Mouse (Mus musculus) right cerebral cortex, postnatal 36 days (tissue): ENCODE measurements around the gene Klhl30.

Experiments
- DNase-seq, 2 experiments: peaks; one replicate each; pipeline ENCODE4 v3.0.0; 2022; ENCODE audit warnings: low spot score in 2 of 2, mixed read lengths in 1 of 2

The Klhl30 gene

DNA sequence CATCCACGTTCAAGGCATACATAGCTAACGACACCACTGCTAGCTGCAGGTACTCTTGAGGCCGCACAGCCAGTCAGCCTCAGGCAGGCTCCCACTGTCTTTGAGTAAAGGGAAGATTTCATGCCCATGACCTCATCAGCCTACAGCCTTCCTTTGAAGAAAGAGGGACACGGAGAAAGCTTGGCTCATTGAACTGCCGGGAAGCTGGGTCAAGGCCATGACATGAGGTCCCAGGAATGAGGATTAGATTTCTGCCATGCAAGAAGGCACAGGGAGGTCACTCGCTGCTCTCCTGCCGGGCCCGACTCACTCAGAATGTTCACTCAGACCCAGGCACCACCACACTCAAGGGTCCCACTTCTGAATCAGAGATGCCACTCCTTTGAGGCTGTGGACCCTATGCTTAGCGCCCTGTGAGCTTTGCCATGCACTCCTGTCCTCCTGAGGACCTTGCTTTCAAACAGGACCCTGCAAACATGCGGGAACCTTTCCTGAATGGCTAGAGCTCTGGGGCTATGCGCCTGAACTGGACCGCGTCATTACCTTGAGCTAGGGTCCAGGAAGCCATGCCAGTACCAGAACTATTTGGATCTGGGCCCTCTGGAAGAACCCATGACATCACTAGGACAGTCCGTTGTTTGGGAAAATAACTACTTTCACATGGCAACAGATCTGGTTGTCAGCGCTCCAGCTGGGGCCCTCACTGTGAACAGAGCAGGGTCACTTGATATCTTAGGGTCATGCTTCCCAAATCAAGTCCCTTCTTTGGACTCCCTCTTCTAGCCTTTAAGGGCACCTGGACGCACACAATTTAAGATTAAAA is 14.2 kb downstream of the Klhl30 start:
- no peak for DNase-seq

DNA sequence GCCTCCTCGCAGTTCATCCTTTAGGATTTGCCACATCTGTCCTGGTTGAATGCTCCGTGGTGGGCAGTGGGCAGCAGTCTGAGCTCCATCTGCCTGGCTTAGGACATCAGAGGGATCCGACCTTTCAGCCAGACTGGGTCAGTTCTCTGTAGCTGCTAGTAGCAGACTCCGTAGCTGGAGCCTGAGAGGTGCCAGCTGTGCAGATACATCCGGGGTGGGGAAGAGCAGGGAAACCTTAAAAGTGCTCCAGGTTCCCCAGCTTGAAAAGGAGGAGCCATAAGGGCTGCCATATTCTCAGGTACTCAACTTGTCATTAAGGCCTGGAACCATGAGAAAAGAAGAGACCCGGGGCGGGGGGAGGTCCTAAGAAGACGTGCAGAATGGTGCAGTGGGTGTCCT is 15.0 kb downstream of the Klhl30 start:
- no peak for DNase-seq

DNA sequence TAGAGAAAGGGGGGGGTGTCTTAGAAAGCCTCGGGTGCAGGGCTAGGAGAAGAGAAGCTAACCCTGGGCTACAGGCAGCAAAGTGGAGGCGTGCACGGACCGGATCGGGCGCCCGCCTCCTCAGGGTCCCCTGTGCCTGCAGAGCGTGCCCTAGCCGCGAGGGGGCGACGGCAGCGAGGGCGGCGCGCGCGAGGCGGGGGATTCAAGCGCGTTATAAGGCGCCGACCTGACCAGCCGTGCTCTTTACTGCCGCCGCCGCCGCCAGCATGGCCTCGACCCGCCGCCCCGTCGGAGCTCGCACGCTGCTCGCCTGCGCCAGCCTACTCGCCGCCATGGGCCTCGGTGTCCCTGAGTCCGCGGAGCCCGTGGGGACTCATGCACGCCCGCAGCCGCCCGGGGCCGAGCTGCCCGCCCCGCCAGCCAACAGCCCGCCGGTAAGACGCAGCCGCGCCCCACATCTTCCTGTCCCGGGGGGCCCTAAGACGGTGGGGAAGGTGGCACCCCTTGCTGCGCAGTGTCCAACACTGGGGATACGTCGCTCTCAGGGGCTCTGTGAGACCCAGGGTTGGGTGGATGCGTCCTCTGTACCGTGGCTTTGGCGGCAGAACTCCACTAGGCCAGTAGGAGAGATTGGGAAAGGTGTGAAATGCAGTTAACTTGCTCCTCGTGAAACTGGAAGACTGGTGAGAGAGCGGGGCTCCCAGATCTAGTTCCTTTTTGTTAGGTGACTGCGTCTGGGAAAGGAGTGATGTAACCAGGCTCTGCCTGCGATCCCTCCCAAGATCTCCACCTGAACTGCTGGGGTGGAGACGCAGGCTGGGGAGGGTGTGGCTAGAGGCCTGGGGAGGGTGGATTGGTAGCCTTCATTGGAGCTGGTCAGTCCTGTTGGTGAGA is 15.6 kb downstream of the Klhl30 start, which contains the start of gene Erfe:
Gene Erfe, plus strand, starts transcription at position 216 of the 894 bp plus-strand sequence.
- no peak for DNase-seq

GRCm38 (mm10) chr1:91367295-91367694 is 16.5 kb downstream of the Klhl30 start:
- no peak for DNase-seq

DNA sequence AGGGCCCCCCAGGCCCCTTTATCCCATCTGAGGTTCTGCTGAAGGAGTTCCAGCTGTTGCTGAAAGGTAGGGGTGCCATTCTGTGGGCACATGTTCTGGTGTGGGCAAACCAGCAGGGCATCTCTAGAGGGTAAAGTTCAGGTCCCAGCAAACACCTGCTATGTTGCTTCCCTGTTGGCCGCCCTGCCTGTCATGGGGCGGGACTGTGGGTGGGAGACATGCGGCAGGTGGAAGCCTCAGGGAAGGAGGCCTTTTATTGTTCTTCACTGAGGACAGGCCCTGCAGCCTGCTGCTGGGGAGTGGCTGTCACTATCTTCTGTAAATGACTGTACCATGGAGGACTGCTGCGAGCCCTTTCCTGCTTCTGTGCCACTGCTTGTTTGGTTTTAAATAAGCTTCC is 18.6 kb downstream of the Klhl30 start:
- no peak for DNase-seq

DNA sequence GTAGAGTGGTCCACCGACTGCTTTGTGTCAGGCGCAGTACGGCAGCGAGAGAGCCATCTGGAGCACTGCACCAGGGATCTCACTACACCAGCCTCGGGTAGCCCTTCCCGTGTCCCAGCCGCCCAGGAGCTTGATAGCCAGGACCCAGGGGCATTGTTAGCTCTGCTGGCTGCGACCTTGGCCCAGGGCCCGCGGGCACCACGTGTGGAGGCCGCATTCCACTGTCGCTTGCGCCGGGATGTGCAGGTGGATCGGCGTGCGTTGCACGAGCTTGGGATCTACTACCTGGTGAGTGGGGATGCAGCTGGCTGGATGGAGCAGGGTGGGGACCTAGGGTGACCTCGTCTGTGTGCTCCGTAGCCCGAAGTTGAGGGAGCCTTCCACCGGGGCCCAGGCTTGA is 19.2 kb downstream of the Klhl30 start:
- no peak for DNase-seq

DNA sequence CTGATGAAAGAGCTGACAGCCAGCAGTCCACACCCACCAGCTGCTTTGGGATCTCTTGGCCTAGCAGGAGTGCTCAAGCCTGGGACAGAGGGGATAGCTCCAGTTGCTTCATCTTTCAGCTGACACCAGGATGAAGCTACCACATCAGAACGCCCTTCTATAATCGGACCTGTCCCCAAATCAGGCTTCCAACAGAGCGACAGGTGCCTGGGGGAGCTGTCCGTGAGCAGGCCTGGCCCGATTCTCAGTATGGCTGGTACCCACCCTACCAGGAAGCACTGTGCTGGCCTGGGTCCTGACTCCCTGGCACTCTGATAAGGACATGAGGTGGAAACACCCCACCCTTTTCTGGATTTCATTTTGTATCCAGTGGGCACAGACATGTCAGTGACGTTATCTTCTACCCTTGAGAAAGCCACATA is 22.6 kb downstream of the Klhl30 start:
- DNase-seq, result no peak

DNA sequence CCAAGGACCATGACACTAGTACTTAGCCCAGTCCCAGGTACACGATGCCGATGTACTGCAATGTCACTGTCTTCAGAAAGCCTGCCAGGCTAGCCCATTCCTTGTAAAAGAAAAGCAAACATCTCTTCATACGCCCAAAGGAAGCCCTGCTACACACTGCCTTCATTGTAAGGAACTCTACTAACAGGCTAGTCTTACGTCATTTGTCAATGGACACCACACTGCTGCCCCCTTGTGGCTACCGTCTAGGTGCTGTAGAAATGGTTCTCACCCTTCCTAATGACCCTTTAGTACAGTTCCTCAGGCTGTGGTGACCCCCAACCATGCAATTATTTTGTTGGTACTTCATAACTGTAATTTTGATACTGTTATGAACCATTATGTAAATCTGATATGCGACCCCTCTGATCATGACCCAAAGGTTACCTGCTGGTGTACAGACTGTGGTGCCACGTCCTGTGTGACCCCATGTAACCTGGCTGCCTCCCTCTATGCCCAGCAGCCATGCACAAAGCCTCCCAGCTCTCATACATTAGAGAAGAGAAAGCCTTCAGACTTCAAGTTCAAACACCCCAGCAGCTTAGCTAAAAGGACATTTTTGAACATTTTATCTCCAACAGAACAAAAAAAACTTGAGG is 29.8 kb downstream of the Klhl30 start:
- DNase-seq, result peak; percentile 54 to 66

- DNase-seq, result no peak
Measured at GRCm38 (mm10) chr1:91381091-91381471, 30.3 kb downstream of the Klhl30 start.

- DNase-seq, result no peak
Measured at GRCm38 (mm10) chr1:91390369-91390768, 39.6 kb downstream of the Klhl30 start.

GRCm38 (mm10) chr1:91397927-91398259 is 47.1 kb downstream of the Klhl30 start:
- DNase-seq, result no peak

DNA sequence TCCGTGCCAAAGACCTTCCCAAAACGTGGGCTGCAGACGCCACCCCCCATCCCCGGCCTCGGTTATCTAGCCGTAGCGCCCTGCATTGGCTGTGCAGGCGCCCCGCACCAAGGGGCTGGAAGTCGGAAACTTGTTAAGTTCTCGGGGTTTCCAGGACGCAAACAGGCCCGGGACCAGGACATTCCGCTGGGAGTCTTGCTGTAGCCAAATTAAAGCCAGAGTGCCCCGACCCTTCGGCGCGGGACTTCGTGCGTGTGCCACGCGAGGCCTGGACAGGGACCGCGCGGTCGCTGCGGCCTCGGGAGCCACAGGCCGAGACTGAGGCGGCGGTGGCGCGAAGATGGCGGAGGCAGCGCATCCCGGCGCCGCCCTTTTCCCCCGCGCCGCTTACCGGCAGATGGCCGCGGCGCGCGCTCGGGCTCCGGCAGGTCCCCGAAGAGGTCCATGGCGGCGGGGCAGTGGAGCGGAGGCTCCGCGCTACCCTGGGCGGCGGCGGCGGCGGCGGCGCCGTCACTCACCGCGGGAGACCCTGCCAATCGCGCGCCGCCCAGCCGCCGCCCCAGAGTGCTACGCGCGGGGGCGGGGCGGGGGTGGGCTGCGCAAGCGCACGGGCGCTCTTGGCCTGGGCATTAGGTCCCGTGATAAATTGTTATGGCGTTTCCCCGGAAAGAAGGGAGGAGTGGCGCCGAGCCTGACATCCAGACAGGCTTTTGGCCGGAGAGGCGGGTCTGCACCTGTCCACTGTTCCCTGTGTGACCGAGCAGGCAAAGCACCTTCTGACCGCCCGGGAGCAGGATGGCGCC is 47.6 kb downstream of the Klhl30 start, which contains the start of gene Ilkap:
Gene Ilkap, minus strand, starts transcription at position 556 of the 803 bp plus-strand sequence.
- peak; percentile 65 to 69 for DNase-seq

DNA sequence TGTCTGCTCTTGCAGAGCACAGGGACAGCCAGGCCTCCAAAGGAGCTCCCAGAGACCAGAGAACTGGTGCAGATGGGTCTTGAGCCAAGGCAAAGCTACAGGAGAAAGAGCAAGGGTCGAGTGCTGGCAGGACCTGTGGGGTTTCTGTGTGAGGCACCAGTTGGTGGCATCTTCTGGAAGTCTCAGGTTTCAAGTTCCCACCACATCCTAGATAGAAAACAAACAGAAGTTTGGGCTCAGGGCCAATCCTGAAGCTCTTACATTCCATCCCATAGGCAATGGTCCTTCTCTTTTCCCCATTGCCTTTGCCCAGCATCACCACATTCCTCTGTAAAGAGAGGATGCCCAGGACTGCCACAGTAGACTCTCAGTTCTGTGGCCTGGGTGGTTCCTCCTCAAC is 54.2 kb downstream of the Klhl30 start:
- no peak for DNase-seq

GRCm38 (mm10) chr1:91405406-91406169 is 54.8 kb downstream of the Klhl30 start:
- no peak for DNase-seq

DNA sequence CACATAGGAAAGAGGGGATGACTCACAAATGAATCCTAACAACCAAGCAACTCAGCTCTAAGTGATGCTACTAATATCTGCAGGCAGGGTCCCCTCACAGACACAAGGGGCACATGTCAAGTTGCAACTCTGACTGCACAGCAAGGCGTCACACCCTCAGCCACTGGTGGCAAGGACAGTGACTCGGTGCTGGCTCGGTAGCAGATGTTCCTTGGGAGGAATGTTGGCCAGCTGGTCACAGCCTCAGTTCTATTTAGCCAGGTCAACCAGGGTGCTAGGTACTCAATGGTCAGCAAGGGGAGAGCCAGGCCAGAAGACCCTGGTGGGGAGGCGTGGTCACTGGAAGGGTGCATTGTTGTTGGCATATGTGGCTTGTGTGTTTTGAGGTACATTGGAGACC is 57.0 kb downstream of the Klhl30 start:
- DNase-seq, result no peak

DNA sequence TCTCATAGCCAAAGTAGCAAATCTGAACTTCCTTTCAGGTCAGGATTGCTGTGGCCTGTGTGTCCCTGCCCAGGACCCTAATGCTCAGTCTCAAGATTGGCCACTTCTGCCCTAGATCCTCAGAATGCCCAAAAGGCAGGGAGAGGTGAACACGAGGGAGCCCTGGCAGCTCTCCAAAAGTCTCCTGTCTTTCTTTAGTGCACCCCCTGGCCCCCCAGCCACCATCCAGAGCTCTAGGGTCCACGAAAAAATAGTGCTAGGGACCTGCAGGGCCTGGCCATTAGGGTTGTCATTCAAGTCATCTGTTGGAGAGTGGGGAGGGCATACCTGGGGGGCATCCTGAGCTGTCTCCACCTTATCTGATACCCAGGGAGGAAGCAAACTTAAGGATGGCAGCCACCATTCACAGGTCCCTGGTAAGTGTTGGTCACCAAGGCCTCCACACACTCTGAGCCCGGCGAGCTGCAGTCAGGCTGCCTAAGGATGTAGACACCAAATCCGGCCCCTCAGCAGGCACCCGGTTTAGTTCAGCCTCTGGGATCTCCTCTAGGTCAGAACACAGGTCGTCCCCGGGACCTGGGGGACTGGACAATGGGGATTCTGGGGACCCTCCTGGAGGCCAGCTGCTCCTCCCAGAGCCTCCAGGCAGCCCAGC is 60.9 kb downstream of the Klhl30 start:
- no peak for DNase-seq
